Mouse (Mus musculus) cerebellum, postnatal 14 days (tissue): ENCODE data around the gene Vil1.

Source experiments
- DNase-seq, 2 experiments: peaks; one replicate each; pipeline ENCODE4 v3.0.0; 2021; ENCODE audit warnings: mixed read lengths in 2 of 2

Gene Vil1

GRCm38 (mm10) chr1:74408589-74409504 lies at the start of gene Vil1:
TSS of gene Vil1 (plus strand) at chr1:74409376.
- DNase-seq, result no peak

GRCm38 (mm10) chr1:74359952-74360517 lies 49.1 kb upstream of the Vil1 start:
- DNase-seq, result no peak

GRCm38 (mm10) chr1:74361812-74362211 lies 47.4 kb upstream of the Vil1 start, which contains the start of gene Catip:
TSS of gene Catip (plus strand) at chr1:74362108.
- peak; percentile 86 to 90 for DNase-seq

- DNase-seq, result no peak
Measured at GRCm38 (mm10) chr1:74362325-74363229, 46.6 kb upstream of the Vil1 start.

- DNase-seq, result no peak
Measured at GRCm38 (mm10) chr1:74363437-74363836, 45.7 kb upstream of the Vil1 start.

- no peak for DNase-seq
Measured at GRCm38 (mm10) chr1:74364270-74364669, 44.9 kb upstream of the Vil1 start.

- peak; percentile 46 to 48 for DNase-seq
Measured at GRCm38 (mm10) chr1:74367886-74368645, 41.1 kb upstream of the Vil1 start.

- DNase-seq, result no peak
Measured at GRCm38 (mm10) chr1:74370040-74370439, 39.1 kb upstream of the Vil1 start.

GRCm38 (mm10) chr1:74373372-74373771 lies 35.8 kb upstream of the Vil1 start:
- no peak for DNase-seq

GRCm38 (mm10) chr1:74374980-74375379 lies 34.2 kb upstream of the Vil1 start, which contains the start of gene Slc11a1:
TSS of gene Slc11a1 (plus strand) at chr1:74375195.
- no peak for DNase-seq

- DNase-seq, result no peak
Measured at GRCm38 (mm10) chr1:74375561-74375960, 33.6 kb upstream of the Vil1 start.

GRCm38 (mm10) chr1:74376396-74376795 lies 32.8 kb upstream of the Vil1 start:
- no peak for DNase-seq

GRCm38 (mm10) chr1:74379058-74379504 lies 30.1 kb upstream of the Vil1 start:
- DNase-seq, result no peak

- no peak for DNase-seq
Measured at GRCm38 (mm10) chr1:74380484-74380883, 28.7 kb upstream of the Vil1 start.

GRCm38 (mm10) chr1:74381588-74382021 lies 27.6 kb upstream of the Vil1 start:
- DNase-seq, result no peak

- no peak for DNase-seq
Measured at GRCm38 (mm10) chr1:74383385-74383784, 25.8 kb upstream of the Vil1 start.

GRCm38 (mm10) chr1:74384525-74384924 lies 24.7 kb upstream of the Vil1 start:
- DNase-seq, result no peak

GRCm38 (mm10) chr1:74385064-74385463 lies 24.1 kb upstream of the Vil1 start:
- no peak for DNase-seq

- DNase-seq, result no peak
Measured at GRCm38 (mm10) chr1:74385531-74385930, 23.6 kb upstream of the Vil1 start.

GRCm38 (mm10) chr1:74386363-74386713 lies 22.8 kb upstream of the Vil1 start:
- DNase-seq, result no peak

- DNase-seq, result peak; percentile 92 to 95
Measured at GRCm38 (mm10) chr1:74386714-74387385, 22.3 kb upstream of the Vil1 start.
